ENCODE assay signal across 10 mouse cellular contexts in the genomic region with DNA sequence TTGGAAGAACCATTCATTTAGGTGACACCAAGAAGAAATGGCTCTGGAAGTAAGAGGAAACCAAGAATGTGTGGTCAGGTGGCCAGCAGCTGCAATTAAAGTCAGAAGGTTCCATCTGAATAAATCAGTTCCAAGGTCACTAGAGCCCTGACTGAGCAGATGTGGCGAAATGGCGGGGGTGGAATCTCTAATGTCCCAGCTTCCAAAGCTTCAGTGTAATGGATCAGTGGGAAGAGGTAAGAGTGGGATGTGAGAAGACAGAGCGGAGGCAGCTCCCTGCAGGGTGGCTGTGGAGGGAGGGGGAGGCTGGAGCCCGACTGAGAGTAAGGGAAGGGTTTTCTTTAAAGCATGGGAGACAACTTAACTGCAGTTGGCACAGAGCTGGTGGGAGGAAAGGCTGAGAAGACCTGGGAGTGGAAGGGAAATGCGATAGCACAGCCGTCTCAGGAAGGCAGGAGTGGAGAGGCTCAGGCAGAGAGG. TPM values are rescaled to one million over a fixed set of nuclear protein-coding genes. Genes with fewer than 3 reads are reported as not detected.
DNase-seq lines count a peak whose midpoint lies in the region; ATAC-seq and TF ChIP-seq lines count a peak whose summit lies in the region.
"Had no signal": no experiment of that assay in that cellular context is flagged by ENCODE, and none has a peak within 500 bp of the region (broad histone marks: within the 10 kb centered on the region; RNA-seq: fewer than 3 reads in every experiment).

No protein-coding gene starts in this region.

- no peak for TF ChIP-seq CTCF in cortical plate, adult 2 months (IDR thresholded peaks at IDR 0.05; ENCODE audit: extremely low read depth, insufficient read depth, low read length)

- H3K4me1 ChIP-seq in heart, embryonic 12.5 days (replicated peaks), result peaks cover 59% of the 10 kb centered on the region
- H3K4me1 ChIP-seq in cortical plate, adult 2 months (ENCODE audit: control insufficient read depth, insufficient read depth, low read length), result peaks cover 24% of the 10 kb centered on the region
- H3K4me1 ChIP-seq in forebrain, embryonic 16.5 days (replicated peaks; ENCODE audit: control insufficient read depth, insufficient read depth, low read length), result peaks cover 8% of the 10 kb centered on the region

- no peak overlapping the region for H3K9ac ChIP-seq in heart, embryonic 12.5 days
- H3K9ac ChIP-seq in forebrain, embryonic 16.5 days (replicated peaks; ENCODE audit: low read depth, low read length), result no peak overlapping the region
- H3K9ac ChIP-seq: hindbrain, embryonic 15.5 days; lung, embryonic 15.5 days had no signal

- 54% methylated on average over 6 of the region's 6 CpGs for WGBS in heart, embryonic 12.5 days
- 69% methylated on average over 6 of the region's 6 CpGs for WGBS in forebrain, embryonic 16.5 days

- no peak for DNase-seq in heart, postnatal 36 days
- peak; percentile 30 for DNase-seq in 416B (ENCODE audit: low read depth)
- peak; percentile 36 for DNase-seq in kidney, postnatal 14 days
- no peak for DNase-seq in cerebellum, adult 9-11 months
- no peak for DNase-seq in yolk sac, embryonic 10.5 days (ENCODE audit: low spot score)

- TF ChIP-seq POLR2A in cortical plate, adult 2 months (IDR thresholded peaks at IDR 0.05; ENCODE audit: extremely low read depth, insufficient read depth, low read length), result peak; percentile 39; the same call in 1 of the 2 replicates

- ATAC-seq in heart, embryonic 12.5 days (ENCODE audit: insufficient number of reproducible peaks, low FRiP score), result no peak
- no peak for ATAC-seq in forebrain, embryonic 16.5 days

- peaks cover 14% of the 10 kb centered on the region; the same call in 1 of the 2 replicates for H3K36me3 ChIP-seq in heart, embryonic 12.5 days
- no peaks in the 10 kb centered on the region for H3K36me3 ChIP-seq in forebrain, embryonic 16.5 days (ENCODE audit: control insufficient read depth, insufficient read depth)
- H3K36me3 ChIP-seq: hindbrain, embryonic 15.5 days; lung, embryonic 15.5 days had no signal

- intact Hi-C loops in heart, postnatal 36 days (cut with DNase I), result no loop called here

- no peaks in the 10 kb centered on the region for H3K9me3 ChIP-seq in heart, embryonic 12.5 days (replicated peaks)
- H3K9me3 ChIP-seq in forebrain, embryonic 16.5 days (ENCODE audit: control insufficient read depth, low read length), result no peaks in the 10 kb centered on the region
- H3K9me3 ChIP-seq: hindbrain, embryonic 15.5 days; lung, embryonic 15.5 days had no signal

- no peak overlapping the region for H3K4me2 ChIP-seq in heart, embryonic 12.5 days
- no peak overlapping the region for H3K4me2 ChIP-seq in forebrain, embryonic 16.5 days (ENCODE audit: low read length)
- H3K4me2 ChIP-seq: hindbrain, embryonic 15.5 days; lung, embryonic 15.5 days had no signal

- H3K4me3 ChIP-seq in heart, embryonic 12.5 days, result no peak overlapping the region
- H3K4me3 ChIP-seq in cortical plate, adult 2 months (ENCODE audit: insufficient read depth, low read length), result no peak overlapping the region
- H3K4me3 ChIP-seq in forebrain, embryonic 16.5 days (replicated peaks; ENCODE audit: low read length), result no peak overlapping the region
- H3K4me3 ChIP-seq: hindbrain, embryonic 15.5 days; lung, embryonic 15.5 days had no signal

- no peaks in the 10 kb centered on the region for H3K27me3 ChIP-seq in heart, embryonic 12.5 days (replicated peaks)
- no peaks in the 10 kb centered on the region for H3K27me3 ChIP-seq in forebrain, embryonic 16.5 days (replicated peaks; ENCODE audit: control insufficient read depth, insufficient read depth, low read length)
- H3K27me3 ChIP-seq: hindbrain, embryonic 15.5 days; lung, embryonic 15.5 days had no signal

- peak overlapping the region; percentile 37 for H3K27ac ChIP-seq in heart, embryonic 12.5 days (ENCODE audit: poor library complexity, severe bottlenecking)
- peak overlapping the region; percentile 76 for H3K27ac ChIP-seq in cortical plate, adult 2 months (ENCODE audit: insufficient read depth, low read length)
- H3K27ac ChIP-seq in forebrain, embryonic 16.5 days (ENCODE audit: low read length), result no peak overlapping the region
- H3K27ac ChIP-seq: hindbrain, embryonic 15.5 days; lung, embryonic 15.5 days had no signal

RNA-seq across cellular contexts. Expression of gene Pkig, which starts 3.2 kb away (rescaled TPM):
- polyA plus RNA-seq in heart, embryonic 12.5 days (2016; fragmentation: Nextera tagmentation; extraction: Ambion mirVana), result 233 and 241 TPM in 2 replicates
- total RNA-seq in heart, postnatal 36 days (2021), result 100 to 1,000 TPM; 221 to 229 TPM
- polyA plus RNA-seq in cortical plate, adult 2 months (2012; rRNA removed), result 143 and 146 TPM in 2 replicates
- 153 and 159 TPM in 2 replicates for polyA plus RNA-seq in forebrain, embryonic 16.5 days (2015; fragmentation: Nextera tagmentation; extraction: Ambion mirVana)

RNA-seq across cellular contexts. Expression of gene Serinc3, which starts 16.5 kb away (rescaled TPM):
- 67.7 and 76.7 TPM in 2 replicates for polyA plus RNA-seq in heart, embryonic 12.5 days (2016; fragmentation: Nextera tagmentation; extraction: Ambion mirVana)
- 100 to 1,000 TPM; 316 to 421 TPM for total RNA-seq in heart, postnatal 36 days (2021)
- polyA plus RNA-seq in cortical plate, adult 2 months (2012; rRNA removed), result 209 and 210 TPM in 2 replicates
- 31.4 and 34.3 TPM in 2 replicates for polyA plus RNA-seq in forebrain, embryonic 16.5 days (2015; fragmentation: Nextera tagmentation; extraction: Ambion mirVana)

RNA-seq across cellular contexts. Expression of gene Ttpal, which starts 59.3 kb away (rescaled TPM):
- 26.9 and 27.8 TPM in 2 replicates for polyA plus RNA-seq in heart, embryonic 12.5 days (2016; fragmentation: Nextera tagmentation; extraction: Ambion mirVana)
- total RNA-seq in heart, postnatal 36 days (2021), result 10 to 100 TPM in 1 of 2 experiments, 1 to 10 TPM in 1; 9.9 to 11.6 TPM
- polyA plus RNA-seq in cortical plate, adult 2 months (2012; rRNA removed), result 45.8 and 49.3 TPM in 2 replicates
- 44.1 and 46.4 TPM in 2 replicates for polyA plus RNA-seq in forebrain, embryonic 16.5 days (2015; fragmentation: Nextera tagmentation; extraction: Ambion mirVana)

Comparison
In these comparisons a context has a peak if more than half of its experiments do, and no peak if none do; other contexts are left out.
1. DNase-seq: peak in 416B (single experiment) and kidney, postnatal 14 days (single experiment); none in heart, postnatal 36 days (0 of 2), cerebellum, adult 9-11 months (single experiment) and yolk sac, embryonic 10.5 days (single experiment).